Mouse (Mus musculus) lung, postnatal 0 days (tissue): ENCODE measurements around the gene Vps35l.

Experiments
- CTCF ChIP-seq: IDR thresholded peaks from 2 replicates; pipeline ENCODE4 v1.5.1; 2016; ENCODE audit warnings: antibody characterized with exemption, mild to moderate bottlenecking
- EP300 ChIP-seq: IDR thresholded peaks from 2 replicates; pipeline ENCODE4 v1.6.1; 2016; ENCODE audit warnings: antibody characterized with exemption, mild to moderate bottlenecking, control low read depth

- TF ChIP-seq CTCF (no peak; the same call in 1 of the 2 replicates), EP300 (no peak)
Measured at GRCm38 (mm10) chr7:118887303-118888055, 147.5 kb downstream of the Vps35l start.
